Mouse (Mus musculus): ENCODE results near the gene Aipl1.

Aipl1 gene

DNA sequence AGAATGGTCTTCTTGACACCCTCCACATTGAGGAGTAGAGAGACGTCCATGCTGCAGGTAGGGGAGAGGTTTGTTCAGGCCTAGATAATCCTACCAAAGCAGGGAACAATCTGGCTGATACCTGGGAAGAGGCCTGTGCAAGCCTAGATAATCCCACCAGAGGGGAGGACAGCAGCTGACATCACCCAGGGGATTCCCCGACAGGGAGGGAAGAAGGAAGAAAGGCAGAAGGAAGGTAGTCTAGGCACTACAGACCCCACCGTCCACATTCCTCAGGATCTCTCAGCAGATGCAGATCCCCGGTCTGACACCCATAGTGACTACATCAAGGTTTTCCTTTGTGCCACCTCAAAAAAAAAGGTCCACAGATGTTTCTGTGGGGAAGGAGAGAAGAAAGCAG is at the start of gene Aipl1:
Gene Aipl1, minus strand, starts transcription at position 101 of the 400 bp plus-strand sequence.
- DNase-seq (ENCODE audit: low read depth) = no peak

DNA sequence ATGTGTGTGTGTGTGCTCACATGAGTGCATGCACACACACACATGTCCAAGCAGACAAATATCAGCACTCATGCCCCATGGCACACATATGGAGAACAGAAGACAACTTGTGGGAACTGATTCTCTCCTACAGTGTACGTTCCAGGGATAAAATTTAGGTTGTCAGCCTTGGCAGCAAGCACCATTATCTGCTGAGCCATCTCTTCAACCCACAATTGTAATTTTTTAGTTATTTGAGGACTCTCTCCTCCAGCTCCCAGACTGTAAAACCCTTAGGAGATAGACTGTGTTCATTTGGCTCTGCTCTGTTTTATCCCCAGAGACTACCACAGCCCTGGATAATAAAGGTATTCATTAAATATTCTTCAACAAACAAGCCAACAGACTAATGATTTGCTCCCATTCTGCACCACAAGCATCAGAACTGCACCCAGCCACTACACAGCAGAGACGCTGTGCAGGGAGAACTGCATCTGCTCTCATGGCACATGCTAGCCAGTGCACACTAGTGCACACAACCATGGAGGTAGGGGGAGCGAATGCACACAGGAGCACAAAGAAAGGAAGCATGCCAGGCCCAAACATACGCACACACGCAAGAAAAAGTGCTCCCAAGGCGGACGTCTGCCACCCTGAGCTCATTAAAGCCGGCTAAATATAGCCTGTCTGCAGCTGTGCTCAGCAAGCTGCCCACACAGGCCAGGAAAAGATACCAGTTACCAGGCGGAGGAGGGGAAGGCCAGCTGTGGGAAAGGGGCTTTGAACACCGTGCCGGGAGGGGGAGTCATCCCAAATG is 49.1 kb upstream of the Aipl1 start:
- no peak for DNase-seq (ENCODE audit: low read depth)

DNA sequence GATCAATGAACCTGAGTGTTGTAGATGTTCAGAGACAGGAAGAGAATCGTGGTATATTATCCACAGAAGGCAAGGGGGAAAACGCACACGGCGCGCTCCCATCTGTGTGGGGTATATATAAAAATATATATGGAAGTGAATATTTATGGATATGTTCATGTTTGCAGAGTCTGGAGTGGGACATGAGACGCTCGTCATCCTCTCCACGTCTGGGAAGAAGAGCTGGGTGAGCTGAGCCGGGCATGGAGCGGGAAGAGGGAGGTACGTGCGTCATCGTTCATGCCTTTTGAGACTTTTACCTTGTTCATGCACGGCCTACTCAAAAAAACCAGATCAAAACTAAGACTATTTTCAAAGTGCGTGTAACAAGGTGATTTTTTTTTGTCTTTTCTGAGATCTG is 47.0 kb upstream of the Aipl1 start:
- no peak for DNase-seq (ENCODE audit: low read depth)

DNA sequence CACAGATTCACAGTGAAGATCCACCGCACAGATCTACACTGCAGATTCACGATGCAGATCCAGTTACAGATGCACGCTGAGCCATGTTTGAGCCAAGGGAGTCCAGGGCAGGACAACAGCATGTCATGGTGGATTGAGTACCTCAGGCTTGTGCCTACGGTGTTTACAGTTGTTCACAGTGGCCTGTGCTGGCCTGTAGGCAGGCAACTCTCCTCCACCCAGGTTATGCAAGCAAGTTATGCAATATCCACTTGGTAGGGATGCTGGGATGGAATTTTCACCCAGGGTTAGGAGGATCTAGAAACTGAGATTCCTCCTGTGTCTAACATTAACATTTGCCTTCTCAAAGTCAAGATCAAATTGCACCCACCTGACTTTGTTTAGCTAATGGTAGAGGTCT is 45.3 kb upstream of the Aipl1 start:
- DNase-seq (ENCODE audit: low read depth) = no peak

DNA sequence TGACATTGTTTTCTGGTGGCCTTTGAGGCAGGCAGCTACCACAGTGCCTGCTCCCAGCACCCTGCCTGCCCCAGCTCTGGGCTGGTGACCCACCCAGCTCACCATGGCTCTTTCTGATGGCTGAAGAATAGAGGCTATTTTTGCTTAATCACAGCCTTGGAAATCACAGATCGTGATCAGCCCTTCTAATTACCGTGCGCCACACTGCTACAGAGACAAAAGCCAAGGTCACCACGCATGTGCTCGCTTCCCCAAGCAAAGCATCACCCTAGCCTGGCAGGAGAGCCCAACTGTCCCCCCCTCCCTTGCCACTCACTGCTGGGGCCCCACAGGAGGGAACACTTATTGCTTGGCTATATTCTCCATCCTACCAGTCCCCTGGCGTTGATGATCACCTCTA is 43.2 kb upstream of the Aipl1 start:
- DNase-seq (ENCODE audit: low read depth) = no peak

DNA sequence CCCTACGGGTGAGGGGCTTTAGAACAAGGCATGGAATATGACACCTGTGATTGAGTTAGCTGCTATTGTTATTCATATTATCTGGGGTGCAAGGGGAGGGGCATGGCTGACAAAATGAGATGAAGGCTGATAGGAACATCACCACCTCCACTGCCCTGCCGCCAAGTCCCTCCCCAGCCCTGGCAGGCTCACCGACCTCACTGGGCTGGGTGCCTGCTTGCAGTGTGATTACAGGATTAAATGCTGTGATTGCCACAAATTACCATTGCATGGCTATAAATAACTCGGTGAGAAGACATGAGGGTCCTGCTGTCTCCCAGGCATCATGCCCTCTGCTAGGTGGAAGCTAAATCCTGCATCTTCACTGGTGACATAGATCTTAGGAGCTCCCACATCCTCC is 41.3 kb upstream of the Aipl1 start:
- no peak for DNase-seq (ENCODE audit: low read depth)

DNA sequence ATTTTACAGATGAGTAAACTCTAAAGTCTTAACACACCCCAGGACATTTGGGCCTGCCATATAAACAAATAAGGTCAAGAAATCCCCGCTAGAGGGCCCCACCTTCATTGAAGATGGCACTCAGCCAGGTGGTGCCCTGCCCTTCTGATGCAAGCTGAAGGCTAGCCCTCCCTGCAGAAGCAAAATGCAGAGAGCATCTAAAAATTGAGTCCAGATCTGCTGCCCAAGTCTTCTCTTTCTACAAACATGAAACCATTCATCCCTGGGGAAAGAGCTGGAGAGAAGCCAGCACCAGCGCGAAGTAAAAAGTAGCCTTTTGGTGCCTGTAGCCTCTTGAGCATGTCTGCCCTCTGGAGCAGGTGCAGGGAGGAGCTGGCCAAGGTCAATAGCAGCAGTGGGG is 40.7 kb upstream of the Aipl1 start:
- no peak for DNase-seq (ENCODE audit: low read depth)

DNA sequence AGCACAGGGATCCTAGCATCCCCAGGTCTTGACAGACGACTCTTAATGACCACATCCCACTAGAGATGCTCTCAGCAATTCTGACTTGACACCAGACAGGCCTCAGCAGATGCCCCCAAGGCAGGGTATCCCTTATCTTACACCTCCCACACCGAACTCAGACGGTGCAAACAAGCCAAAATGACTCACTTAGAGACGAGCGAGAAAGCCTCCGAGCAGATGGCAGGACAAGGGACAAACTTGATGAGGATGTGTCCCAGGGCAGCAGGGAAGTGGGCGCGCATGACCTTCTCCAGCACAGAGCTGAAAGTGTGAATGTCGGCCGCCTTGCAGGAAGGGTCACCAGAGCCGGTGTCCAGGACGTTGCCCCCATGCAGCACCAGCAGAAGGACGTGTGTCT is 36.9 kb upstream of the Aipl1 start:
- DNase-seq (ENCODE audit: low read depth) = no peak

DNA sequence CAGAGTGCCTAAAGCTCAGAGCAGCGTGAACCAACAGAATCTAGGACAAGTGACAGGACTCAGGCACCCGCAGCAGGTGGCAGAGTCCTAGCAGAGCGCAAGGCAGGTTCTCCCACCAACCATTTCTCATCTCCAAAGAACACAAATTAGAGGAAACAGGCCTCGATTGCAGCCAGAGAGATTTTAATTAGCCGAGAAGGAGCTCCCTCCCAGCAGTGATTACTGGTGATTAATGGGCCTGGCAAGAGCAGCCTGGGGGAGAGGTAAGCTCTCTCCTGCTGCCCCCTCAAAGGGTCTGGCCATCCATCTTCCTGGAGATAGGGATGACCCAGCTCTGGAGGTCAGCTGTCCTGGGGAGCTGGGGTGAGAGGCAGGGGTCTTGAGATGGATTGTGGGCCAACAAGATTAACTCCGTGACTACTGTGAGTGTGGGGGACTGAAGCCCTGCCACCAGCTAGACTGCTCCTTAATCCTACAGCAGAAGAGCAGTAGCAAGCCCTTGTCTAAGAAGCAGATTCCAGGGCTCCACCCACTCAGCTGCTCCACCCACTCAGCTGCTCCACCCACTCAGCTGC is 35.1 kb upstream of the Aipl1 start:
- no peak for DNase-seq (ENCODE audit: low read depth)

DNA sequence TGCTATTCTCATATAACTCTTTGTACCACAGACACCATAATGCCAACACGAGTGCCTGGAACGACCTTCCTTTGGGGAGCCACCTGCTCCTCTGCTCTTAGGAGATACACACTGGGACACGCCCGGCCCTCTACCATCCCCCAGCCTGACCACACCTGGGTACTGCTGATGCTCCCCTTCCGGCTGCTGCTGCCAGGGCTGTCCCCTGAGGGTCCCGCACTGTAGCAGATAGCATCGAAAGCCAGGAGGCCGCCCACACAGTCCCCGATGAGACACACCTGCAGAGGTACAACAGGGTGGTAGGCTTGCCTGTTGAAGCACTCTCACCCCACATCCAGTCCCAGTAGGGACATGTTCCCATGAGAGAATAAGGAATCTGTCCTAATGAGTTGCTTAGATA is 33.4 kb upstream of the Aipl1 start:
- DNase-seq (ENCODE audit: low read depth) = no peak

DNA sequence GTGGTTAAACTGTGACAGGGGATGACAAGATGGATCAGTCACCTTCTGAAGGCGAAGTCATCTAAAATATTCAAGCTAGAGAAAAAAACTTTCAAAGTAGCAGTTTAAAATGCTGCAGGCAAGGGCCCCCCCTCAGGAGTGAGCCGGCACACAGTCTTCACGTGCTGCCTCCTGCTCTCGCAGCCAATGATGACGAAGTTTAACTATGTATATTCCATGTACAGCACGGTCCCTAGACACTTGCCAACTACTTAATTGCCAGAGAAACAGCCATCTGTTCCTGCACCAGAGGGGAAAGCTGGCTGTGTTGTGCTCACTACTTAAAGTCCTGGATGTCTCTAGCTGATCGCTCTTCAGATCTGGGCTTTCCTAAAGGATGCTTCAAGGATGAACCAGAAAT is 30.7 kb upstream of the Aipl1 start:
- DNase-seq (ENCODE audit: low read depth) = no peak

DNA sequence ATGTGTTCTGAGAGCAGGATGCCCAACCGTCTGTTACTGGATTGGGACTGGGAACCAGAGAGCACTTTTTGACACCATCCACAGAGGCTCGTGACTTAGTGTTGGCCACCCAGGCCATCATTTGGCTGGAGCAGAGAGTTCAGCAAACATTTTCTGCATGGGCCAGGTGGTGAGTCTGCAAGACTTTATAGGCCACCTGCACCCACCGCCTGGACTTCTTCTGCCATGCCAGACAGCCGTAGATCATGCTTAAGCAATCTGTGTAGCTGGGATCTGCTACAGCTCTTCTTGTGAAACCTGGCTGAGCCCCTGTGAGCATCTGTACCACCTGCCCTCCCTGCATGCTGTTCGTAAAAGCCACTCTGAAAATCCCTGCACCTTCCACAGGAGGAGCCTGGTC is 30.0 kb upstream of the Aipl1 start:
- DNase-seq (ENCODE audit: low read depth) = no peak

DNA sequence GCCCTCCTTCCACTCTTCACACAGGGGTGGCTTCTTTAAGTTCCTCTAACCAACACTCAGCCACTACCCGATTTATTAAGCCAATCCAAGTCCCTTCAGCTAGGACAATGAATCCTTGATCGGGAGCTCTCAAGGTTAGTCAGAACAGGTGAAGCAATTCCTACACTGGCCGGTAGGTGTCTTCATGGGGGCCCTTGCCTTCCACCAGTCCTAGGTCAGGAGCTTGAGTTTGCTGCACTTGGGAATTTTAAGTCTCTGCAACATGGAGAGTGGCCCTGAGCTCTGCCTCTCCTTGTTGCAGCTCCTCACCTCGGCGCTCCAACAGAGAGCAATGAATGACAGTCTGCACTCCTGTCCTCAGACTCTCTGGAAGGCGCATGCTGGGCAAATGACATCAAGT is 29.0 kb upstream of the Aipl1 start:
- DNase-seq (ENCODE audit: low read depth) = peak; percentile 37

DNA sequence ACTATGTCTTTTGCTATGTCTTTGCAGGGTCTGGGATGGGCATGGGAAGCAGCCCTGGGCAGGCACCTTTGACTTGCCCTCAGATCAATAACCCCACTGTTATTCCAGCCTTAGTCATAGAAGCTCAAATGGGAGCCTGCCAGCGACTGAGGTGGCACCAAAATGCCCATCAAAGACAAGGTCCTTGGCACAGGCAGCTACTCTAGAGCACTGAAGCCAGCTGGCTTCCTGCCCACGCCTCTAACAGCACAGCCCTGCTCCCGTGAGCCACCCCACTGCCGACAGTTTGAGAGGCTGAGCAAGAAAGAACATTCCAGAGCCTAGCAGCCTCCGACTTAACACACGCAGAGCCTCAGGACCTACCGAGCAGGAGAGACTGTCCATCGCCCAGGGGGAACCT is 27.8 kb upstream of the Aipl1 start:
- no peak for DNase-seq (ENCODE audit: low read depth)

DNA sequence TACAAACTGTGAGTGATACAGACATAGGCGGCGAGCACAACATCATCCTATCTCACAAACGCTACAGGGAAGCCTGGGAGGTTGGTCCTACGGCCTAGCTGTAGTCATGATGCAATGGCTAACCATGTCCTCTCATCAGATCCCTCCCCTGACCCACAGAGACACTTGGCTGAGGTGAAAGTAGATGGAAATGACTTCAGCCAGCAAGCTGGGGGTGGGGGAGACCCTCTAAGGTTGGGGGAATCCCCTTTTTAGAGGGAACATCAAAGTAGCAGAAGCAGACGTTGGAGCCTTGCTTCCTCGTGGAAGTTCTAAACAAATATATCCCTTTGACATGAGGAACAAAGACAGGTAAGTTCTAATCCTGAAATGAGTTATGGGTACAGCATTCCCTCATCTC is 27.1 kb upstream of the Aipl1 start:
- DNase-seq (ENCODE audit: low read depth) = no peak

DNA sequence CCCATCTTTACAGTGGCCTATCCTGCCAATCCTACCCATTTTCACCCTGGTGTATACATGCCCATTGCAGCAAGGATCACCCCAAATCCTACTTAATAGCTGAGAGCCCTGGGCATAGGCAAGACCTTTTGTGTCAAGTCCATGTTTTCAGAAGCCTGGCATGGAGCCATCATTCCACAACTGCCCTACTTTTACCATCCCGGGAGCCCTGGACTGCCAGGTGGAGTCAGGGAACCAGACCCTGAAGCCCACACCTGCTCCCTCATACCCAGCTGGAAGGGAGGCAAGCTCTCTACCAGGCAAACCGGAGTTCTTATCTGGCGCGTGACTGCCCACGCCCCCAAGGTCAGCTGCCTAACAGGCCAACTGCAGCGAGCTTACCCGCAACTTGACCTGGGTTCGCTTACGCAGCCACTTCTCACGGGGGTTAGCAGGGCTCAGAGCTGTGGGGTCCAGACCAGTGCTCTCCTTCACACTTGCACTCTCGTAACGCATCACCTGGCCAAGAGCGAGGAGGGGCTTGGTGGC is 23.8 kb upstream of the Aipl1 start:
- no peak for DNase-seq (ENCODE audit: low read depth)

DNA sequence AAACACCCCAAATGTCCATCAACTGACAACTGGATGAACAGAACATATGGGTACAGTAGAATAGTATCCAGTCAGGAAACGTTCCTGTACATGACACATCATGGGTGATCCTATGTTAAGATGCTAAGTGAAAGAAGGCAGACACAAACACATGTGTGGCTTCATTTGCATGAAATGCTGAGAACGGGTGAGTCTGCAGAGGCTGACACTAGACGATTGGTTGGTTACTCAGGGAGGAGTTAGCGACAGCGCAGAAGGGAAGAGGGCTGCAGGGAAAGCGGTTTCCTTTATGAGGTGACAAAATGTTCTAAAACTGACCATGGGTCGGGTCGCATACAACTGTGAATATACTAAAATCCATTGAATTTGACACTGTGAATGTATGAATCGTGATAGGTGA is 23.1 kb upstream of the Aipl1 start:
- DNase-seq (ENCODE audit: low read depth) = no peak

DNA sequence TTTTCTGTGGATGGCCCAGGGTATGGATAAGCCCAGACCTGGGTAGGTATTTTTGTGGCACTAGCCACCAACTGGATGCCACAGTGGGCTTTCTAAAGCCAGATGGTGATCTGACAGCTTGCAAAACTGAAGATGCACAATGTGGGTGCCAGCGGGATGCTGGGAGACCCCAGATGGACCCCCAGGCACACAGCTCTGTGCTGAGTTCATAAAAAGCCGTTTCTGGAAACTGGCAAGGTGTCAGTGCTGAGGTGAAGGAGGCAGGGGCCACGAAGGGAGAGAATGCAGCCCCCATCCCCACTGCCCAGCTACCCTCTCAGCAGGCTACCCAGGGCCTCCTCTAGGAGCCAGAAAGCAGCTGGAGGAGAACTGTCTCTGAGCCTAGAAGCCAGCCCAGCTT is 19.9 kb upstream of the Aipl1 start:
- no peak for DNase-seq (ENCODE audit: low read depth)

DNA sequence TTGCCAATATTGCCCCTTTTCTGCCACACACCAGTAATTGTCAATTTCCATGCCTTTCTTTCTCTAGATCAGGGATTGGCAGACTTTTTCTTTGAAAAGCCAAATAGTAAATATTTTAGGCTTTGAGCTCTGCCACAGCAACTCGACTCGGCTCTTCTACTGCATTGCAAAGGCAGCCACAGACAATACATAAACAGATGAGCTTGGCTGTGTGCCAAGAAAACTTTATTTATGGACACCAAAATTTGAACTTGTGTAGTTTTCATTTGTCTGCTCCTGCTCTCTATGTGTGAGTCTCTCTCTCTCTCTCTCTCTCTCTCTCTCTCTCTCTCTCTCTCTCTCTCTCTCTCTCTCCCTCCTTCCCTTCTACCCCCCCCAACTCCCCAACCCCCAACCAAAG is 17.9 kb upstream of the Aipl1 start:
- DNase-seq (ENCODE audit: low read depth) = no peak

DNA sequence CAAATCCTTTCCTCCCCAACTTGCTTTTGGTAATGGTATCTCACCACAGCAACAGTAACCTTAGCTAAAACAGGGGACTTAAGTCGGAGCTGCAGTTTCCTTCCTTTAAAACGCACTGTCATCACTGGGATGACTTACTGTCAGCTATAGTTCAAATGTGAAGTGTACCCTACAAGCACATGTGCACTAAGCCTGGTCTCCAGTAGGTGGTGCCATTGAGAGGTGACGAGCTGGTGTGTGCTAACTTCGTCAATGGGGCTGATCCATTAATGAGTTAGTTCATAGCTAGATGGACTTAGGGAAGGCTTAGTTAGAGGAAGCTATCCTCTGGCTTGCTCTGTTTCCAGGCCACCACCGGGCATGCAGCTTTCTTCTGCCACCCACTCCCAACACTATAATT is 15.3 kb upstream of the Aipl1 start:
- DNase-seq (ENCODE audit: low read depth) = peak; percentile 52

DNA sequence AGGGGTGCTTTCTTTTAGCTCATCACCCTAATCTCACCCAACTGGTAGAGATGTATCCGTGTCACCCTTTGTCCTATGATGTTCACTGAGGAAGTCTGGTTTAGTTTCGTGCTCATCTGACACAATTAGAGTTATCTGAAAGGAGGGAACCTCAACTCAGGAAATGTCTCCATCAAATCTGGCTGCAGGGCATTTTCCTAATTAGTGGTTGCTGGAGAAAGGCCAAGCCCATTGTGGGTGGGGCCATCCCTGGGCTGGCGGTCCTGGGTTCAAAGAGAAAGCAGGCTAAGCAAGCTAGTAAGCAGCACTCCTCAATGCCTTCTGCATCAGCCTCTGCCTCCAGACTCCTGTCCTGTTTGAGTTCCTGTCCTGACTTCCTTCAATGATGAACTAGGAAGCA is 14.9 kb upstream of the Aipl1 start:
- DNase-seq (ENCODE audit: low read depth) = no peak

DNA sequence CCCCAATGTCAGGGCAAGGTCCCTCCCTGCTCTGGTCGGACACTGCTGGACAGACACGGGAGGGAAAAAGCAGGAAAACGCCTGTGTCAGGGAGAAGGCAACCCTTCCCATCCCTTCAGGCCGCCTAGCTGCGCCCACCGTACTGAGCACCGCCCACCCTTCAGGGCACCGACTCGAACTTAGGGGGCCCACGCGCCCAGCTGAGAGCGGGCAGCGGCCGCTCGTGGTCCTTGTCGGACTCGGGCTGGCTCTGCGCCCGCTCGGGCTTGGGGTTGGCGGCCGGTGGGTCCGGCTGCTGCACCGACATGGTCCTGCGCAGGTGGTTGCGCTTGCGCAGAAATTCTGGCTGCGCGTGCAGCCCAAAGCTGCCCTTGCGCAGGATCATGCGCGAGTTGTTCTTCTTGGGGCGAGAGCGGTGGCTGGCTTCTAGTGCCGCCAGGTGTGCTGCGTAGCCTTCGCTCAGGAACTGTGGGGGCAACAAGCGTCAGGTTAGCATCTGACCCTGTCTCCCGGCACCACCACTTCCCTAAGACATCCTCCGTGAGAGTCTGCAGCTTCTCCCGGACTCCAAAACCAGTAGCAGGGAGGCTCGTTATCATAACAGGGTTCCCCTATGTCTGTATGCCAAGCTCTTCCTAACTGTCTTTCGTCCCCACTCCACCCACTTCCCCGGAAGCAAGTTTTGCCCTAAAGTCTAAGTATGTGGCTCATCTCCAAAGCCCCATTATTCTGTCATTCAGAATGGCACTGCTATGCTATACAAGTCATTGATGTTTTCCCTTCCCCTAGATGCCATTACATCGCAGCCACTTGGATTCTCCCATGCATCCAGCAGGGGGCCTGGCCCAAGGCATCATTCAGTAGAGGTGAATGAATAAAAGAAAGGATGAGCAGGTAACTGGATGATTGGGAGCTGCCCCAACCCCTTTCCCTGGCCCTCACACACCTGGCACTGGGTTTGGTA is 13.9 kb upstream of the Aipl1 start:
- DNase-seq (ENCODE audit: low read depth) = no peak
